Mouse (Mus musculus) midbrain, embryonic 10.5 days (tissue): ENCODE data around the gene Ankrd34c. TPM values are rescaled to one million over a fixed set of nuclear protein-coding genes. Genes with fewer than 3 reads are reported as not detected.

Source experiments
- DNase-seq: peaks from one replicate; pipeline ENCODE4 v3.0.0-alpha.2; 2017; ENCODE audit warnings: low spot score
- H3K27ac ChIP-seq: fragments of 300-500 bp; sonication (generic); replicated peaks from 2 replicates; pipeline ENCODE4 v1.5.1; 2016; ENCODE audit warnings: mild to moderate bottlenecking
- H3K27me3 ChIP-seq: fragments of 300-500 bp; sonication (generic); 2 replicates; pipeline ENCODE4 v1.6.1; 2016; ENCODE audit warnings: low read depth, mild to moderate bottlenecking; ENCODE audit not compliant: poor library complexity, severe bottlenecking
- H3K36me3 ChIP-seq: fragments of 300-500 bp; sonication (generic); 2 replicates; pipeline ENCODE4 v1.6.1; 2016; ENCODE audit warnings: mild to moderate bottlenecking, moderate library complexity
- H3K4me1 ChIP-seq: fragments of 300-500 bp; sonication (generic); 2 replicates; pipeline ENCODE4 v1.6.1; 2016
- H3K4me3 ChIP-seq: fragments of 300-500 bp; sonication (generic); 2 replicates; pipeline ENCODE4 v1.5.1; 2016; ENCODE audit warnings: mild to moderate bottlenecking, moderate library complexity
- H3K9me3 ChIP-seq: fragments of 300-500 bp; sonication (generic); replicated peaks from 2 replicates; pipeline ENCODE4 v1.6.1; 2016; ENCODE audit warnings: mild to moderate bottlenecking
- WGBS: fragments of 180-500 bp; shearing (Covaris S2); methylation state at CpG from one replicate; pipeline ENCODE4 v1.1.7; 2016; 5-methylcytosine and 5-hydroxymethylcytosine counted together
- polyA plus RNA-seq: library from polyadenylated mRNA; unstranded; fragments of >200 nt; fragmentation: Nextera tagmentation; extraction: Ambion mirVana; gene quantifications from 2 replicates; pipeline ENCODE4 v1.2.1, GENCODE M21; 2016

The Ankrd34c gene
- polyA plus RNA-seq, 1 experiment from 2014 or later: not detected

GRCm38 (mm10) chr9:89705197-89705533 lies 33.1 kb downstream of the Ankrd34c start:
- Histone ChIP-seq H3K27me3 (no peaks in the 10 kb centered on the region), H3K27ac (peak overlapping the region; percentile 91), H3K4me3 (peak overlapping the region; percentile 65), H3K9me3 (no peaks in the 10 kb centered on the region), H3K36me3 (peaks cover 12% of the 10 kb centered on the region), H3K4me1 (peaks cover 13% of the 10 kb centered on the region)
- 11% methylated on average over 10 of the region's 10 CpGs for WGBS
- DNase-seq: no peak

DNA sequence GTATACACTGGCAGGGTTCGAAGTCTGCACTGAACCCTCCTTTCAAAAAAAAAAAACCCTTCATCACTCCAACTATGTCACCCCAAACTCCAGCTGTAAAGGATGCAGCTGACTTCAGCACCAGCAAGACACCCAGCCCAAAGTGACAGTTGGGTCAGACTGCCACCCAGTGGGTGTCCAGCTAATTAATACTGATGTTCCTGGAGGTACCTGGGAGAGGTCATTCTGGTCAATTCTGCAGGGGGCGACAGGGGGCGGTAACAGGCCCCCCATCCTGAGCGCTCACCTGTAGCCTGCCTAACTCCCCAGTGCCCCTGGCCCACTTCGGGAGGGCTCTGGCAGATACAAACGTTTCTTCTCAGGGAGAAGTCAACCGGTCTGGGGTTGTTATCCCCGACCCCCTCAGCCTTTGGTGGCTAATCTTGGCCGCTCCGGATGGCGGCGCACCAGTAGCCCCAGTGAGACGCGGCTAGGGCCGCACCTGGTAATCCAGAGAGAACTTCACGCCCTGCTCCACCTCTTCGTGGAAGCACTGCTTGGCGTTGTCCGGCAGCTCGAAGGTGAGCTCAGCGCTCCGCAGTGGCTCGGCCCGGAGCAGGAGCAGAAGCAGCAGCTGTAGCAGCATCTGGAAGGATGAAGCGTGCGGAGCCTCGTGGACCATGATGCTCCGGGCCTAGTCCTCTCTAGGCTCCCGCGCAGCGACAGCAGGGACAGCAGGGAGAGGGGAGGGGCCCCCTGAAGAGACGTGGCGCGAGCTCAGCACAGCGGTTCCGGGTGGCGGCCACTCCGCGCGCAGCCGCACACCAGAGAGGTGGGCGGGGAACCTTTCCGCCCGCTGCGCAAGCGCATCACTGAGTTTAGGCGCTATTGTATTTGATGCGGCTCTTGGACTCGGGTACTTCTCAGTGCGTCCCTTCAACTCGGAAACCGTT lies 33.7 kb downstream of the Ankrd34c start, which contains the start of gene Tmed3:
TSS of gene Tmed3 (minus strand) at position 804 of the 932 bp plus-strand sequence.
- peaks cover 13% of the 10 kb centered on the region for H3K4me1 ChIP-seq
- WGBS: 2% methylated on average over 52 of the region's 52 CpGs
- peak; percentile 91 for DNase-seq

DNA sequence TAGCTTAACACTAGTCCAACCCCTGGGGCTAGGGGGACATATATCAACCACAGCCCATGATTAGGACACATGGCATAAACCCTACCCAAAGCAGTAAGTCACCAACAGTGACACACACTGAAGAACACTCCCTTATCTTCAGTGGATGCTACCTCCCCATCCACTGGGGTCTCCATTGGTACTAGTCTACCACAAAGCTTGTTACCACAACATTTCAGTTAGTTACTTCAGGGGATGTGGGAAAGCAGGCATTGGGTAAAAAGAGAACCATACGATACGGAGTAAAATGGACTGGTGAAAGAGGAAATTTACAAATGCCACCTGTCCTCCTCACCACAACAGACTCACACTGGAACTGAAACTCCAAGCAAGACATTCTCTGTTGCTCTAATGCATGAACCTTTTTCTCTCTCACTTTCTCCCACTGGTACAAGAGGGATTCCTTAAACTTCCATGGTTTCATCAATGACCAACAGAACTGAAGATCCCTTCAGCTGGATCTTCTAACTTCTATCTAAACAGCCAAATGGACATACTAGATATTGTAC lies 37.3 kb downstream of the Ankrd34c start:
- H3K4me3 ChIP-seq: no peak overlapping the region
- H3K27ac ChIP-seq: no peak overlapping the region
- peaks cover 32% of the 10 kb centered on the region for H3K36me3 ChIP-seq
- no peaks in the 10 kb centered on the region for H3K9me3 ChIP-seq
- H3K4me1 ChIP-seq: peaks cover 13% of the 10 kb centered on the region
- DNase-seq: no peak
- WGBS: 82% methylated on average over 2 of the region's 2 CpGs
- H3K27me3 ChIP-seq: no peaks in the 10 kb centered on the region

More for the DNA sequence above, 33.7 kb downstream of the Ankrd34c start, which contains the start of gene Tmed3:
- Histone ChIP-seq H3K36me3 (peaks cover 18% of the 10 kb centered on the region), H3K4me3 (peak within 1 kb of the TSS; percentile 65), H3K27me3 (no peaks in the 10 kb centered on the region), H3K9me3 (no peaks in the 10 kb centered on the region), H3K27ac (peak within 1 kb of the TSS; percentile 91)

GRCm38 (mm10) chr9:89695143-89695542 lies 43.1 kb downstream of the Ankrd34c start:
- Histone ChIP-seq H3K4me1 (no peaks in the 10 kb centered on the region), H3K9me3 (no peaks in the 10 kb centered on the region), H3K27ac (no peak overlapping the region), H3K27me3 (no peaks in the 10 kb centered on the region), H3K4me3 (no peak overlapping the region), H3K36me3 (peaks cover 20% of the 10 kb centered on the region)
- no peak for DNase-seq
- 86% methylated on average over 1 of the region's 1 CpGs for WGBS

- Histone ChIP-seq H3K27me3 (no peaks in the 10 kb centered on the region), H3K4me1 (no peaks in the 10 kb centered on the region), H3K9me3 (no peaks in the 10 kb centered on the region), H3K36me3 (peaks cover 5% of the 10 kb centered on the region), H3K4me3 (no peak overlapping the region), H3K27ac (no peak overlapping the region)
- no peak for DNase-seq
- WGBS: 88% methylated on average over 2 of the region's 2 CpGs
Observed at GRCm38 (mm10) chr9:89693670-89694069, 44.6 kb downstream of the Ankrd34c start.

DNA sequence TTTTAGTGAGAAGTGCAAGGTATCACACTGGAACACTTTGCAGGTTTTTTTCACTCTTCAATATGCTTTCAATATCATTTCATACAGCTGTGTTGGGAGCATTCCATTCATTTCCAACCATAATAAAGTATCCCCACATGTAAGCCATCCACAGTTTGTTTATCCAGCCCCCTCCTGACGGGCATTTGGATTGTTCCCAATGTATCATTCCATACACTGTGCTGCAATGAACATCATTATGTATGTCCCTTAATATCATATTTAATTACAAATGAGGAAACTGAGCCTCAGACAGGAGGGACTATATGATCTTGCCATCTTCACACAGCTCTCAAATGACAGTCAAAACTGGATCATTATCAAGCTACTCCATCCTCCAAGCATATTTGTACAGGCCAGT lies 49.1 kb downstream of the Ankrd34c start:
- Histone ChIP-seq H3K27me3 (no peaks in the 10 kb centered on the region), H3K4me3 (no peak overlapping the region), H3K4me1 (no peaks in the 10 kb centered on the region), H3K36me3 (no peaks in the 10 kb centered on the region), H3K9me3 (no peaks in the 10 kb centered on the region), H3K27ac (no peak overlapping the region)
- 78% methylated on average over 1 of the region's 1 CpGs for WGBS
- DNase-seq: no peak

- H3K27ac ChIP-seq: no peak overlapping the region
- H3K27me3 ChIP-seq: no peaks in the 10 kb centered on the region
- no peaks in the 10 kb centered on the region for H3K36me3 ChIP-seq
- H3K4me1 ChIP-seq: no peaks in the 10 kb centered on the region
- WGBS: 63% methylated on average over 10 of the region's 10 CpGs
- no peaks in the 10 kb centered on the region for H3K9me3 ChIP-seq
- no peak for DNase-seq
- H3K4me3 ChIP-seq: no peak overlapping the region
Observed at GRCm38 (mm10) chr9:89687503-89688226, 50.6 kb downstream of the Ankrd34c start.

GRCm38 (mm10) chr9:89686262-89686661 lies 52.0 kb downstream of the Ankrd34c start:
- no peaks in the 10 kb centered on the region for H3K36me3 ChIP-seq
- no peaks in the 10 kb centered on the region for H3K4me1 ChIP-seq
- H3K9me3 ChIP-seq: no peaks in the 10 kb centered on the region
- no peaks in the 10 kb centered on the region for H3K27me3 ChIP-seq
- WGBS: 71% methylated on average over 2 of the region's 2 CpGs
- no peak overlapping the region for H3K27ac ChIP-seq
- no peak overlapping the region for H3K4me3 ChIP-seq
- DNase-seq: no peak

GRCm38 (mm10) chr9:89678974-89679373 lies 59.3 kb downstream of the Ankrd34c start:
- DNase-seq: no peak
- Histone ChIP-seq H3K27me3 (no peaks in the 10 kb centered on the region), H3K4me3 (no peak overlapping the region), H3K9me3 (no peaks in the 10 kb centered on the region), H3K36me3 (no peaks in the 10 kb centered on the region), H3K27ac (no peak overlapping the region), H3K4me1 (no peaks in the 10 kb centered on the region)
- WGBS: 57% methylated on average over 1 of the region's 1 CpGs

Other genes with a start within 250 kb of the Ankrd34c start
- 0.06 TPM in 1 of 2 replicates, not detected in the other for gene Minar1, start 115.3 kb downstream of the Ankrd34c start, polyA plus RNA-seq
- 45.6 and 47.3 TPM in 2 replicates for gene Tmed3, start 33.4 kb downstream of the Ankrd34c start, polyA plus RNA-seq
- 0.02 and 0.06 TPM in 2 replicates for gene Rasgrf1, start 171.4 kb upstream of the Ankrd34c start, polyA plus RNA-seq